Mouse (Mus musculus) forebrain, embryonic 13.5 days (tissue): Measurements from ENCODE around the gene Arhgap18. TPM values are rescaled to one million over a fixed set of nuclear protein-coding genes. Genes with fewer than 3 reads are reported as not detected.

Experiments used
- ATAC-seq: fragments of 200-750 bp; cut with Nextera tagmentation; 2 replicates; pipeline ENCODE4 v1.8.0; 2017
- H3K27ac ChIP-seq: fragments of 300-500 bp; sonication (generic); 2 replicates; pipeline ENCODE4 v1.5.1; 2015; ENCODE audit warnings: inconsistent platforms, mild to moderate bottlenecking, moderate library complexity
- H3K27me3 ChIP-seq: fragments of 300-500 bp; sonication (generic); 2 replicates; pipeline ENCODE4 v1.6.1; 2015; ENCODE audit warnings: mild to moderate bottlenecking, inconsistent platforms
- H3K36me3 ChIP-seq: fragments of 300-500 bp; sonication (generic); 2 replicates; pipeline ENCODE4 v1.6.1; 2015; ENCODE audit warnings: mild to moderate bottlenecking, inconsistent platforms; ENCODE audit not compliant: poor library complexity, severe bottlenecking
- H3K4me1 ChIP-seq: fragments of 300-500 bp; sonication (generic); 2 replicates; pipeline ENCODE4 v1.6.1; 2015; ENCODE audit warnings: inconsistent platforms
- H3K4me2 ChIP-seq: fragments of 300-500 bp; sonication (generic); 2 replicates; pipeline ENCODE4 v1.6.1; 2015; ENCODE audit warnings: inconsistent platforms, mild to moderate bottlenecking, moderate library complexity
- H3K4me3 ChIP-seq: fragments of 300-500 bp; sonication (generic); 2 replicates; pipeline ENCODE4 v1.5.1; 2015; ENCODE audit warnings: mild to moderate bottlenecking, inconsistent platforms
- H3K9ac ChIP-seq: fragments of 300-500 bp; sonication (generic); 2 replicates; pipeline ENCODE4 v1.6.1; 2015; ENCODE audit warnings: mild to moderate bottlenecking, inconsistent platforms
- H3K9me3 ChIP-seq: fragments of 300-500 bp; sonication (generic); replicated peaks from 2 replicates; pipeline ENCODE4 v1.6.1; 2016; ENCODE audit warnings: inconsistent platforms
- WGBS: fragments of 180-500 bp; shearing (Covaris S2); methylation state at CpG from one replicate; pipeline ENCODE4 v1.1.7; 2015; 5-methylcytosine and 5-hydroxymethylcytosine counted together
- polyA plus RNA-seq: library from polyadenylated mRNA; unstranded; fragments of >200 nt; fragmentation: Nextera tagmentation; extraction: Ambion mirVana; gene quantifications from 2 replicates; pipeline ENCODE4 v1.2.1, GENCODE M21; 2015

Arhgap18 gene
- polyA plus RNA-seq, 1 experiment from 2014 or later = 20.3 TPM

DNA sequence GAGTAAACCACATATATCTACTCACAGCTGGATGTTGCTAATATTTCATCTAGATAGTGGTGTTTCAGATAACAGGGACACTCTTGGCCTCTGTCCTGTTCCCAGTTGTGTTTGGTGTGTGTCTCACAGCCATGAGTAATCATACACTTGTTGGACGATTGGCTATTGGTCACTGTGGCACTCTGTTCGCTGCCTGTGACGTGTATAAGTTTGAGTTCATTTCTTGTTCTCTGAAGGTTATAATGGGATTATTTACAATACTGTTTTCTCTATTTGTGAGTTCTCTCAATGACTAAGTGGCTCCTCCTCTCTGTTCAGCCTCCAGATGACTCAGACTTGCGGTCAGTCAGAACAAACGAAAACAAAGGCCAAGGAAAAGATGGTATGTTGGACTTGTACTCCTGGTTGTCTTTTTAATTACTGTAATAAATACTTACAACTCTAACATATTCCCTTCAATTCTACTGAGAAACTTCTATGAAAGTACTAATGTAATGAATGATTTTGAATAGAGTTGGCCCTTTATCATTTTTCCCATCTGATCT, 101.4 kb downstream of the Arhgap18 start:
- H3K4me3 ChIP-seq = no peak overlapping the region
- peaks cover 3% of the 10 kb centered on the region; the same call in 1 of the 2 replicates for H3K4me1 ChIP-seq
- H3K27me3 ChIP-seq = no peaks in the 10 kb centered on the region
- 89% methylated on average over 5 of the region's 5 CpGs for WGBS
- no peak overlapping the region for H3K9ac ChIP-seq
- no peaks in the 10 kb centered on the region for H3K9me3 ChIP-seq
- no peaks in the 10 kb centered on the region for H3K36me3 ChIP-seq
- no peak for ATAC-seq
- no peak overlapping the region for H3K4me2 ChIP-seq
- no peak overlapping the region for H3K27ac ChIP-seq

DNA sequence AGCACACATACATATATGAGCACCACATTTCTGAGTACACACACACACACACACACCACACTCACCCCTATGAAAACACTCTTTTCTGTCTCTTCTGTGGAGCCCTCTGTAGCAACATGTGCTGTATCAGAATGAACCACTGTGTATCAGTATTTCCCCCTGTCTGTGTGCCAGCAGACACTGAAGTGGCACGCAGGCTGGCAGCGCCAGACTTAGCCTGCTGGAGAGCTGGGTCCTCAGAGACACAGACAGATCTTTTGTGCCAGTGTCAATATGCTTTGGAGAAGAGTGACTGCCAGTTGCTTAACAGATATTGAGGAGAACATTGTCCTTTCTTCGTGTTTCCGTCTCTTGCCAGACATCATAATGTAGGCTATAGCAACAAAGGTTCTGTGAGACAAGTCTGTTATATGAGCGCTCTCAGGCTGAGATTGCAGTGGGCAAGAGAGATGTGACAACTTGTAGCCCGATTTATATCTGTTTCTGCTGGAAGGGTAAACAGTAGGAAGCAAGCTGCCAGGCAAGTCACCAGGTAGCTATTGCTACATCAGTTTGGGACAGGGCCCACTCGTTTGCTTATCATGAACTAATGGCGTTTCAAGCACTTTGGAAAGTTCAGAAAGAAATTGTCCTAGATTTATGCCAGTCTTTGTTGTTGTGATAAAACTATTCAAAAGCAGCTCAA, 102.8 kb downstream of the Arhgap18 start:
- Histone ChIP-seq H3K9ac (no peak overlapping the region), H3K27me3 (no peaks in the 10 kb centered on the region), H3K4me1 (peaks cover 3% of the 10 kb centered on the region; the same call in 1 of the 2 replicates), H3K27ac (no peak overlapping the region), H3K4me2 (no peak overlapping the region), H3K36me3 (no peaks in the 10 kb centered on the region), H3K4me3 (no peak overlapping the region), H3K9me3 (no peaks in the 10 kb centered on the region)
- 68% methylated on average over 8 of the region's 8 CpGs for WGBS
- ATAC-seq = peak; percentile 82

DNA sequence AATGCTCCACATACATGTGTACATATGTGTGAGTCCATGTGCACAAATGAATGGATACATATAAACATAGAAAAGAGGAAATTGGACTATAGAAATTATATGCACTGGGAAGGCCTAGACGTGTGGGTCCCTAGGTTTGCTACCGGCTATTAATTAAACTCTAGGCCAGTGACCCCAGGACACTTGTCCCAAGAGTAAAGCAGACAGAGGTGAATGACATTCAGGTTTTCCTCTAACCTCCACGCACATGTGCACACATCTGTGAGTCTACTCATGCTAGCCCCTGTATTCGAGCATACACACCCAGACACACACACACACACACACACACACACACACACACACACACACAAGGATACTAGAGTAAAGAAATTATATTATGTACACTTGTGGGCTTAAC, 104.4 kb downstream of the Arhgap18 start:
- no peak overlapping the region for H3K9ac ChIP-seq
- H3K27ac ChIP-seq = no peak overlapping the region
- ATAC-seq = peak; percentile 17; the same call in 1 of the 2 replicates
- peaks cover 3% of the 10 kb centered on the region; the same call in 1 of the 2 replicates for H3K4me1 ChIP-seq
- no peak overlapping the region for H3K4me2 ChIP-seq
- no peak overlapping the region for H3K4me3 ChIP-seq
- no peaks in the 10 kb centered on the region for H3K27me3 ChIP-seq
- 87% methylated on average over 4 of the region's 4 CpGs for WGBS
- no peaks in the 10 kb centered on the region for H3K9me3 ChIP-seq
- no peaks in the 10 kb centered on the region for H3K36me3 ChIP-seq

DNA sequence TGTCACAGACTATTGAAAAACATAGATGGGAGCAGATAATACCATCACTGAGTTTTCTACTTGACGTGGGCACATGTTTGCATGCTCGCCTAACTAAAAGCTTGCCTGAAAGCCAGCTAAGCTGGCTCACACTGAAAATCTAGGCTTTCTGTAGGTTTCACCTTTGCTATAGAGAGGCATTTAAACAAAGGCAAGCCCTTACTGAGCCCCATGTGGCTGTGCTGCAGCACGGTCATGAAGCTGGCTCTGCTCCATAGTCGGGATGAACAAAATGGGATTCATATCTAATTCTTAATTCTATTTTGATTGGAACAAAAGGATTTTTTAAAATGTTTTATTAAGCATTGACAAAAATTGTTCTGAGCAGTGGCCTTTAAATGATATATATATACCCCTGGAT, 105.3 kb downstream of the Arhgap18 start:
- H3K4me2 ChIP-seq = no peak overlapping the region
- no peak overlapping the region for H3K4me3 ChIP-seq
- peaks cover 3% of the 10 kb centered on the region; the same call in 1 of the 2 replicates for H3K4me1 ChIP-seq
- no peaks in the 10 kb centered on the region for H3K36me3 ChIP-seq
- no peaks in the 10 kb centered on the region for H3K9me3 ChIP-seq
- no peak overlapping the region for H3K27ac ChIP-seq
- 58% methylated on average over 4 of the region's 4 CpGs for WGBS
- no peak for ATAC-seq
- no peak overlapping the region for H3K9ac ChIP-seq
- no peaks in the 10 kb centered on the region for H3K27me3 ChIP-seq

DNA sequence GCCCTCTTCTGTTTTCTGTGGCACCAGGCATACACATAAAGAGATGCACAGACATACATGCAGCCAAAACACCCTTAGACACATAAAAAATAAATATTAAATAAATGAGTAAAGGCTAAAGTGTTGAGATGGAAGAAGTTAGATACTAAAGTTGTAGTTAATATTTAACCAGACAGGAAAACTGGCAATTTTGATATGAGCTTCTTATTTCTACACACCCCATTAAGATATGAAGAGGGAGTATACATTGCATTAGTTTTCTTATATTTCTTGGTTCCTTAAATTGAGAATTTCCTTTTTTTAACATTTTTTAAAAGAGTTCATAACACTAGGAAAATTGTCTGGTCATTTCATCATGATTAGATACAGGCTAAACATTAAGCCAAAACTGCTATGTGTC, 108.0 kb downstream of the Arhgap18 start:
- no peaks in the 10 kb centered on the region for H3K27me3 ChIP-seq
- H3K27ac ChIP-seq = no peak overlapping the region
- H3K4me1 ChIP-seq = peaks cover 3% of the 10 kb centered on the region; the same call in 1 of the 2 replicates
- H3K36me3 ChIP-seq = no peaks in the 10 kb centered on the region
- no peak overlapping the region for H3K9ac ChIP-seq
- H3K9me3 ChIP-seq = no peaks in the 10 kb centered on the region
- H3K4me3 ChIP-seq = no peak overlapping the region
- H3K4me2 ChIP-seq = no peak overlapping the region
- no peak for ATAC-seq

DNA sequence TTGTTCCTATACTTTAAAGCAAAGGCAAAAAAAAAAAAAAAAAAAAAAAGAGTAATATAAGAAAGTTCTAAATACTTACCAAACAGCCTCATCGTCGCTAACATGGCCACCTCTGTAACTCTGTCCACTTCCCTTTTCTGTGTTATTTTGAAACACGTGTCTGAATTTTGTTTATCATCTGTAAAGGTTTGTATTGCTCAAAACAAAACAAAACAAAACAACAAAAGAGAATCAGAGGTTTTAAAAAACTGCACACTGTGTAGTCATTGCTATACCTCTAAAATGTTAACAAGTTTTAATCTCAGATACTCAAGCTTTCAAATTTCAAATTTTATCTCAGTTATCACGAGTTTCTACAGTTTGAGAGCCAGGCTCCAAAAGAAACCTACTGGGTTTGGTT, 109.0 kb downstream of the Arhgap18 start:
- no peak overlapping the region for H3K4me2 ChIP-seq
- no peak overlapping the region for H3K27ac ChIP-seq
- peaks cover 3% of the 10 kb centered on the region; the same call in 1 of the 2 replicates for H3K4me1 ChIP-seq
- H3K4me3 ChIP-seq = no peak overlapping the region
- H3K27me3 ChIP-seq = no peaks in the 10 kb centered on the region
- H3K9ac ChIP-seq = no peak overlapping the region
- no peak for ATAC-seq
- 88% methylated on average over 4 of the region's 4 CpGs for WGBS
- H3K36me3 ChIP-seq = no peaks in the 10 kb centered on the region
- no peaks in the 10 kb centered on the region for H3K9me3 ChIP-seq

DNA sequence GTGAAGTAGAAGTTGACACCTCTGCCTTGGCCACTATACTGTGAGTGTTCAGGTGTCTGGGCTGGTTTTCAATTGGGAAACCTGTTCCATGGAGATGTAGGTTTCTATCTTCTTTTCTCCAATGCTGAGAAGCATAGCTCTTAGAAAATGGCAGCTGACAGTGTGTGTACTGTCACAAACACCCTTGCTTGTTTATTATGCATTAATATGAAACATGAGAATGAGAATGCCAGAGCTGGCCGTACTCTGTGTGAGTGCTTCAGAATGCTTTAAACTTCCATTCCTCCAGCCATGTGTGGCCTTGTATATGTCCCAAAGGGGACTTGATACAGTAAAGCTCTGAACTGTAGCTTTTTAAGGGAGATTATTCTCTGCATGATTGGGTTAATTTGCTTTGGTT, 110.8 kb downstream of the Arhgap18 start:
- Histone ChIP-seq H3K9ac (no peak overlapping the region), H3K27ac (no peak overlapping the region), H3K4me3 (no peak overlapping the region), H3K27me3 (no peaks in the 10 kb centered on the region), H3K9me3 (no peaks in the 10 kb centered on the region), H3K36me3 (no peaks in the 10 kb centered on the region), H3K4me1 (no peaks in the 10 kb centered on the region), H3K4me2 (no peak overlapping the region)
- WGBS = 86% methylated on average over 1 of the region's 1 CpGs
- ATAC-seq = no peak

DNA sequence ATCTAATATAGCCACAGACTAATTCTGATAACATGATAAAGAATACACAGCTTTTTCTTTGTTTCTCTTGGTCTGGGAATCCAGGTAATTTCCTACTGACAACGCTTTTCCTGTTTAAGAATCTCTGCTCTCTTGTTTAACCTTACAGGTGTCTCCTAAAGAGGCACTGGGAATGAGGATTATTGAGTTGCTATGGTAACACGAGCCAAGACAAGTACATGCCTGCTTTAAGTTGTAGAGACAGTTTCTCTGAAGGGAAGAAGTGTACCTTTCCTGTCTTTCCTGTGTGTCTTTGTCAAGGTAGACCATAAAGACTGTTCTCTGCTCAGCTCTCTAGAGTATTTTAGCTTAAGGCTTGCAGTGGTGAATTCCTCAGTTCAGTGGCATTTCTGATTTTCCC, 117.6 kb downstream of the Arhgap18 start:
- H3K27me3 ChIP-seq = no peaks in the 10 kb centered on the region
- no peak overlapping the region for H3K27ac ChIP-seq
- no peaks in the 10 kb centered on the region for H3K36me3 ChIP-seq
- no peaks in the 10 kb centered on the region for H3K4me1 ChIP-seq
- no peak; the same call in 1 of the 2 replicates for ATAC-seq
- no peak overlapping the region for H3K9ac ChIP-seq
- no peak overlapping the region for H3K4me3 ChIP-seq
- WGBS = 46% methylated on average over 2 of the region's 2 CpGs
- no peaks in the 10 kb centered on the region for H3K9me3 ChIP-seq
- H3K4me2 ChIP-seq = no peak overlapping the region

DNA sequence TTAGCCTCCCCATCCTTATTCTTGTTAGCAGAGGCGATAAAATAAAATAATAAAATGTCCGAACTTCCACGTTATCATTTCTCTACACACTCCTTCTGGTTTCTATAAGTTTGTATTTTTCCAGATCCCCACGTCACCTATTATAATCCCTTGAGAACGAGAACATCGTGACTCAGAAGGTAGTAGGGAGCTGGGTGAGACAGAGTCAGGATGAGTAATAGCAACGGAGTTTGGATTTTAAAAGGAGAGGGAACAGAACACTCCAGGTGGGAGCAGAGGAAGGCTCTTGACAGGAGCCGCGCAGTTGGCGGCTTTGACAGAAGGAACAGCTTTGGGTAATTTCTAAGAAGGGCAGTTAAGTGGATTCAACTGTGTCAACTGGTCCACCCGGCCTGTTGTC, 124.1 kb downstream of the Arhgap18 start:
- Histone ChIP-seq H3K9me3 (no peaks in the 10 kb centered on the region), H3K4me2 (no peak overlapping the region), H3K9ac (no peak overlapping the region), H3K36me3 (no peaks in the 10 kb centered on the region), H3K27ac (no peak overlapping the region), H3K27me3 (no peaks in the 10 kb centered on the region), H3K4me3 (no peak overlapping the region), H3K4me1 (no peaks in the 10 kb centered on the region)
- WGBS = 80% methylated on average over 11 of the region's 11 CpGs
- no peak for ATAC-seq

DNA sequence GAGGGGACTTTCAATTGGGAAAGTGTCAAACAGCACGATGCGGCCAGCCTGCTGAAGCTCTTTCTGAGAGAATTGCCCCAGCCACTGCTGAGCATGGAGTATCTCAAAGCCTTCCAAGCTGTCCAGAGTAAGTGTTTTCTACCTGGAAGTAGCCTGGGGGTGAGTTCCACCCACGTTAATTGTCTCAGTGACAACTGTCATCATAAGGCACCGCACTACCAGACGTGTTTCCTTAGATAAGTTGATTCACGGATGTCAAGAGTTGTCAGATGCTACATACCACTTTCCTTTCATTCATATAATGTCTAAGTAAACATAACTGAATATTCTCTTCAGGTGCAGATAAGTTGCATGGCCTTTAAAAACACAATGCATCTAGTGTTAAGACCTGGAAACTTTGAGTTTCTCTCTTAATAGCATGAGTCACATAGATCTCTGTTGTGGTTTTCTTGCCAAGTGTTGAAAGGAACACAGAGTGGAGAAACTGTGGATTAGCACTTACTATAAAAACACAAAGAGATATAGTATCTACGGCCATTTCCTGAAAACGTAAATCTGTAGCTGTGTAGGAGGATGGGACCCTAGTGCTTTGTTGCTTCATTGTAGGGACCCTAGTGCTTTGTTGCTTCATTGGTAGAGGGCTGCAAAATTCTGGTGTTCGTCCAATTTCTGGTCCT, 125.8 kb downstream of the Arhgap18 start:
- Histone ChIP-seq H3K4me3 (no peak overlapping the region), H3K4me2 (no peak overlapping the region), H3K9me3 (no peaks in the 10 kb centered on the region), H3K36me3 (no peaks in the 10 kb centered on the region), H3K27me3 (no peaks in the 10 kb centered on the region), H3K27ac (no peak overlapping the region), H3K9ac (no peak overlapping the region), H3K4me1 (no peaks in the 10 kb centered on the region)
- 90% methylated on average over 9 of the region's 9 CpGs for WGBS
- ATAC-seq = no peak

DNA sequence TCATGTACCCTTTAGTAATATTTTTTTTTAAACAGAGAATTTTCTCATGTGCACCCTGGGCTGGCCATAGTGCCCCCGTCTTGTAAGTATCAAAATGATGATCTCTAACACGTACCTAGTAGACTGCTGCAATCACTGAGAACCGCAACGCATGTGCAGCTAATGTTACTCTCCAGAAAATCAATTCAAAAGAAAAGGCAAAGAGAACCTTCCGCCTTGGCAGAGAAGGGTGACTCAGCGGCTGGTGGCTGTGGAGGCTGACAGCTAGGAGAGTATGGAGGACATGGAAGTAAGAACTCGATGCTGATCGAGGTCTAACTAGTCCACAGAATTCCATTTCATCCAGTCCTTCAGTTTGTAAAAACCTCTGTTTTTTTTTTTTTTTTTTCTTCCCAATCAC, 131.7 kb downstream of the Arhgap18 start:
- Histone ChIP-seq H3K27me3 (no peaks in the 10 kb centered on the region), H3K4me2 (no peak overlapping the region), H3K4me1 (0 out of 2 replicates have a peak, but pooled peaks cover 3% of the 10 kb centered on the region), H3K4me3 (no peak overlapping the region), H3K36me3 (no peaks in the 10 kb centered on the region), H3K27ac (no peak overlapping the region), H3K9me3 (no peaks in the 10 kb centered on the region), H3K9ac (no peak overlapping the region)
- ATAC-seq = no peak
- WGBS = 76% methylated on average over 8 of the region's 8 CpGs

DNA sequence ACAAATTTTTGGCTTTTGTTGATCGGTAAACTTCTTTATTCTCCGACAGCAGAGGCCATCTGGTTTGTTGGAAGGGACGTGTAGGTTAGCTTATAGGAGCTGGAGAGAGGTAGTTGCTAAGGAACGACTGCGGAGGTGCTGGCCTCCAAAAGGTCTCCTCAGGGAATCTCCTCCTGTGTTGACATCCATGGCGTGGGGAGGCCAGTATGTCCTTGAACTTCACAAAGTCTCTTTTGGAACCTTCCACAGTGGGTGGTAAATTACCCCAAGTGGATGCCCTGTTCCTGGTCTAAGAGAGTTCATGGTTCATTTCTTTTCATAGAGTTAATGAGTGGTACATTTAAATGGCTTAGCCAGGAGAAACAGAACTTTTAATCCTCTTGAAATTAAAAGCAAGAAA, 136.0 kb downstream of the Arhgap18 start:
- H3K4me2 ChIP-seq = no peak overlapping the region
- H3K27me3 ChIP-seq = no peaks in the 10 kb centered on the region
- H3K9me3 ChIP-seq = no peaks in the 10 kb centered on the region
- H3K9ac ChIP-seq = no peak overlapping the region
- WGBS = 13% methylated on average over 6 of the region's 6 CpGs
- no peak overlapping the region for H3K4me3 ChIP-seq
- H3K27ac ChIP-seq = no peak overlapping the region
- H3K36me3 ChIP-seq = no peaks in the 10 kb centered on the region
- H3K4me1 ChIP-seq = 0 out of 2 replicates have a peak, but pooled peaks cover 3% of the 10 kb centered on the region
- ATAC-seq = no peak
